Mouse (Mus musculus) cerebellum, adult 11 months (tissue): ENCODE results near the gene Gm15127.
"Not testable (repeated sequence)": the region's sequence is repeated elsewhere in the genome, so short reads cannot be mapped to it uniquely, and the experiment has no call there.

Experiments used
- DNase-seq: peaks from one replicate; pipeline ENCODE4 v3.0.0; 2022

The Gm15127 gene

DNA sequence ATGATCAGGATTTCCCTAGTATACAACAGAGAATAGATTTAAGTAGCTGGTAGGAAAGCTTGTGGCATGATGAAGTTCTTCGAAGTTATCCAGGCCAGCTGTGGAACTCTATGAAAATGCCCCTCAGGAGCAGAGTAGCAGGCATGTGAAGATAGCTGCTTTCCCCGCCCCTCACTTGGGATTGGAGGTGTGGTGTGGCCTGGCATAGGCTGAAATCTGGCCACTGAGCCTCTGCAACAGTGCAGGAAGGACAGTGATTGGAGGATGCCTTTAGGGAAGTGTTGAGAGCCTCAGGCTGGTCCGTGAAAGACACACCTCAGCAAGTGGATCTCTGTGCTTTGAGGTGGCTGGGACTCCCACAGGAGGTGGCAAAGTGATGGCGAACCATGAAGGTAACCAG, at the start of gene Gm15127:
Gm15127 (plus strand) TSS at position 301 of the 400 bp plus-strand sequence.
- DNase-seq: not testable (repeated sequence)

GRCm38 (mm10) chrX:148615053-148615452, 48.3 kb upstream of the Gm15127 start, which contains the start of gene Gm8334:
Gene Gm8334 (minus strand): TSS chrX:148615153.
- DNase-seq: not testable (repeated sequence)

DNA sequence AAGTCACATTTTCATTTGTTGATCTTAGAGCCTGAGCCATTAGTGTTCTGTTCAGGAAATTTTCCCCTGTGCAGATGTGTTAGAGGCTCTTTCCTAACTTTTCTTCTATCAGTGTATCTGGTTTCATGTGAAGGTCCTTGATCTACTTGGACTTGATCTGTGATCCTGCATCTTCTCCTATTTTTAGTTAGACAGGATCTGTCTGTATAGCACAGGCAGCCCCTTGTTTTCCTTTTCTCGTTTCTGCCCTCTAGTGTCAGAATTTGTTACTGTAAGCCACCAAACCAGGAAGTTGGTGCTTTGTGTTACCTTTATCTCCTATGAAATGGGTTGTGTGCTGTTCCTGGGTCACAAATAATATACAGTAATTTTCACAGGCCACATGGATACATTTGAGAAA, 12.9 kb downstream of the Gm15127 start:
- DNase-seq: not testable (repeated sequence)
